Mouse (Mus musculus): ENCODE data around the gene Ndufaf7.

DNA sequence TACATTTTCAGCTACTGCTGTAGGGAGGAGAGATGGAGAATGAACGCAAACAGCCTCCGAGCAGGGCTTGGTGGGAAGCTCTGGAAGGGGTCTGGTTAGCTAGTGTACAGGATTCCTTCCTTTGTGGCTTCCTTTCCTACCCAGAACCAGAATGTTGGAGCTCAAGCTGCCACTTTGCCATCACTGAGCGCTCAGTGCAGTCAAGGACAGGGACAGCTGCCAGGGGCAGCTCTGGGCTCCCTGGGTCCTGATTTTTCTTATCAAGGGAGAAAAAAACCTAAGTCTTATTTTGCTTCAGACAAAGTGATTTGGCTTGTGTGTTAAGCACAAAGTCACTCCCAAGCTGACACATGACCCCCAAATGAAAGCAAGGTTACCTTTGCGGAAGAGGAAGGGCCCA lies 48.4 kb upstream of the Ndufaf7 start:
- TF ChIP-seq POLR2A (IDR thresholded peaks at IDR 0.05; ENCODE audit: borderline replicate concordance, extremely low read depth, low read depth, low read length) (no peak), CTCF (IDR thresholded peaks at IDR 0.05; ENCODE audit: insufficient read depth, low read length) (no peak)

Data from lung, adult 2 months (tissue).